Mouse (Mus musculus) erythroid progenitor cell, adult 5-6 weeks (primary cell): ENCODE data around the gene Sypl. TPM values are rescaled to one million over a fixed set of nuclear protein-coding genes. Genes with fewer than 3 reads are reported as not detected.
"Not testable (repeated sequence)": the region's sequence is repeated elsewhere in the genome, so short reads cannot be mapped to it uniquely, and the experiment has no call there.

Experiments
- ATAC-seq: replicated peaks from 2 replicates; pipeline ENCODE4 v1.8.0; 2016; ENCODE audit warnings: moderate number of reproducible peaks, mild to moderate bottlenecking, moderate TSS enrichment, inconsistent platforms; ENCODE audit not compliant: poor library complexity, low FRiP score, severe bottlenecking
- total RNA-seq, 2 experiments: library from RNA; stranded (forward) in 1 of 2; stranded (reverse) in 1 of 2; fragments of 150-400 nt in 1 of 2; fragments of 186-747, 209-891 nt in 1 of 2; gene quantifications; 2 replicates each; pipeline versions ENCODE4 v1.2.3 to v1.2.4; 2015 to 2017; ENCODE audit warnings: low replicate concordance in 2 of 2

The Sypl gene
- total RNA-seq, 2 experiments from 2014 or later, result 27.0 to 35.6 TPM

GRCm38 (mm10) chr12:32995081-32995834 is 41.6 kb downstream of the Sypl start:
- no peak for ATAC-seq

GRCm38 (mm10) chr12:32998766-32999165 is 45.1 kb downstream of the Sypl start:
- no peak for ATAC-seq

DNA sequence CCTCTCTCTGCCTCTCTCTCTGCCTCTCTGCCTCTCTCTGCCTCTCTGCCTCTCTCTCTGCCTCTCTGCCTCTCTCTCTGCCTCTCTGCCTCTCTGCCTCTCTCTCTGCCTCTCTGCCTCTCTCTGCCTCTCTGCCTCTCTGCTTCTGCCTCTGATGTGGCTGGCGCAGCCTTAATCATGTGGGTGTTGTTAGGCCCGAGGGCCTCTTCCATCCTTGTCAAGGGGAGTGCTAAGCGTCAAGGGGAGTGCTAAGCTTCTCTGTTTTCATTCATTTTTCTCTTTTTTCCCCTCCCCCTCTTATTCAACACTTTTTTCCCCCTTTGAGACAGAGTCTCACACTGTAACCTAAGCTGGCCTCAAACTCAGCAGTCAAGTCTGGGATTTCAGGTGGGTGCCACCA is 46.1 kb downstream of the Sypl start:
- ATAC-seq, result not testable (repeated sequence)

- no peak for ATAC-seq
Measured at GRCm38 (mm10) chr12:33000402-33000801, 46.7 kb downstream of the Sypl start.

- ATAC-seq, result no peak
Measured at GRCm38 (mm10) chr12:33003339-33003965, 49.8 kb downstream of the Sypl start.

DNA sequence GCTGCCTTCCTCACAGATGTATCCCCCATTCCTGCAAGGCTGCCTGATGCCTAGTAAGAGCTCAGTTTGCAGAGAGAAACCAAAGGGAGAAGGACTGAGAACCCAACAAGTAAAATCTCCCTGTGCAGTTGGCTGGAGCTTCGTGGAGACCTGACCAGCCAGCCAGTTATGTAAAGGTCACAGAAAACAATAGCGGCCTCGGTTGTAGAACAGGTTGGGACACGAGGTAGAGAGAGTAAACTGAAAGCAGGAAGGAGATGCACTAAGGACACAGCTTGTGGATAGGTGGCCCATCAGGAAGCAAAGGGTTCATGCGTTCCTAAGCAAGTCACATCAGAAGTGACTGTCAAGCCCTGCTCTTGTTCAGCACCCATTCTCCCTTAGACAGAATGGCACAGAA is 52.2 kb downstream of the Sypl start:
- no peak for ATAC-seq

- ATAC-seq, result no peak
Measured at GRCm38 (mm10) chr12:33007176-33007575, 53.5 kb downstream of the Sypl start.

DNA sequence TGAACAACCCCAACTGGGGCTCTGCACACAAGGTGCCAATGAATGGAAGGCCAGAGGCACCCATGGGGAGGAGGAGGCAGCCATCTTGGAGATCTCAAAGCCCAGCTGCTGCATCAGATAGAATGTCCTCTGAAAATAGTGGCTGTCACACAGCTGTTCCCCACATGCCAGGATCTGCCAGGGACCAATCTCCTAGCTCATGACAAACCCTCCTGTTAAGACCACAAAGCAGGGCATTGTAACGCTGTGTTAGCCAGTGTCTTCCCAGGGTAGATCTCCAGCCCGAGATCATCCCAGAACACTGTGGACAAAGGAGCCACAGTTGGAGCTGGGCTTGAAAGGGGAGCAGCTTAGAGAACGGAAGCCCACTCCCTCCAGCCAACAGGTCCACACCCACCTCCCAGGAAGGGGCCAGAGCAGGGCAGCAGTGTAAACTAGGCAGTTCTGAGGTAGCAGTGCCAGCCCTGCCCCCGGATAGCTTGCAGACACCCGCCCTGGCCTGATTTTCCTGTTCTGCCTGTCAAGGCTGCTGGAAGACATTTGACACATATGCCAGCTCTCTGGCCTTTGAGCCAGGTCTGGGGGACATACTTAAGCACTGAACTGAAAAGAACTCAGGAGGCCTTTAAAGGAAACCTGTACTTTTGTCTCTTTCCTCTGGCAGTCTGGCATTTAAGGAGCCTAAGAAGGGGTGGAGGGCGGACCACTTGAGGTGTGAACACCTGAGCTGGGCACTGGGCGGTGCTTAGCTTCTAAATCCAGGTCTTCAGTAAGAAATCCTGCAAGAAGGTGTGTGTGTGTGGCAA is 54.8 kb downstream of the Sypl start:
- no peak for ATAC-seq

DNA sequence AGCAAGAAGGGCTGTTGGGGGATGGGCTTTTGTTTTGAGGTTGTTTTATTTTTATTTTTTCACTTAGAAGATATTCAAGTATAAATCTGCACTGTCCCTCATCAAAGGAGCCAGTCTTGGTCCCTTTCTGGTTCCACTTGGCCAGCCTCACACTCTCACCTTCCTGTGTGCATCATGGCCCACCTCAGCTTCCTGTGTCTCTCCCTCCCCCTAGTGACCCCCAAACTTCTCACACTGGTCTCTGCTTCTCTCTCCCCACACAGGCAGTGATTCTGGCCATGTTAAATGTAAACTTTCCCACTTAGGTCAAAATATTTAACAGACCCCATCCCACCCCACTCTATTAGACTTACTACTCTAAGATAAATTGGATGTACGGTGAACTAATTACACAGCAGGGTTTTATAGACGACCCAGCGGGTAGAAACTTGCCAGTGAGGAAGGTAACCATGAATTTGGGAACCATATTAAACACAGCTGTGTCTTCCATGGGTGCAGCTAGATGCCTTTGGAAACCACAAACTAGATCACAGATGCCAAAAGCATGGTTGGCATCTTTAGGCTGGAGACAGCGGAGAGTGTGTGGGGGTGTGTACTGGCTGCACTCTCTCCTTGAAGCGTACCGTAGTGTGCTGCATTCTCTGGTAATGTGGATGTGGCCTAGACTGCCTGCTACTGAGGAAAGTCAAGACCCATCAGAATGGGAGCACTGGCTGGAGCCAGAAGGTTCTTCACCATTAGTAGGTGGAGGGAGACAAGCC is 55.7 kb downstream of the Sypl start:
- ATAC-seq, result no peak

DNA sequence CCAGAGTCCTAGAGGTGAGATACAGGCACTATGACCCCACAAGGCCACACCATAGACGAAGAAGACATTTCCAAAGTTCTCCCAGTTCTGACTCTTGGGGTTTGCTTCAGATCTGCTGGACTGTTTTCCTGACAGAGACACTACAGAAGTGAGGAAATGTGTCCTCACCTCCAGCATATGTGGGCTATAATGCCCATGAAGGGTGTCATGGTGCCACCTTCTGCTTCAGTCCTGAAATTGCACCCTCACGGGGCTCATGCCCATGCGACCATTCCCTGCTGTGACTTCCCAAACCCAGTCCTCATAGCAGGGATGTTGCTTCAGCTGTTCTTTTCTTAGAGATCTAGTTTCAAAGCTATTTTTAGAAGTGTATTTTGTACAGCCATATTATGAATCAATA is 56.3 kb downstream of the Sypl start:
- no peak for ATAC-seq

GRCm38 (mm10) chr12:33014050-33014796 is 60.5 kb downstream of the Sypl start:
- ATAC-seq, result no peak

DNA sequence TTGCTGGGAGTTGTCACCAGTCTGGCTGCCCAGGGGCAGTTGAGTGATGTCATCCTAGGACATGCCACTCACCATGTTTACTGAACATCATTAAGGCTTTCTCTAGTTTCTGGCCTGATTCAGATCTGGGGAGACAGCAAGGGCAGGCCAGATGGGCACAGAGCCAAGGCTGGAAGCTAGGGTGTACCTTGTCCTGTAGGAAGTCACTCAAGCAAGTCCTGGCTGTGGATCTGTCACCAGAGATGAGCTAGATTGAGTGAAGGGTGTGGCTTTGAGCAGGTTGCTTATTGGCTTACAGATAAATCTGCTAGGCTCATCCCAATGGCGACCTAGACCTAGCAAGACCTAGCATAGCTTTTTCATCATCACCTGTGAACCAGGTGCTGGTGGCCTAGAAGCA is 61.4 kb downstream of the Sypl start:
- ATAC-seq, result no peak

- ATAC-seq, result no peak
Measured at GRCm38 (mm10) chr12:33016824-33017705, 63.4 kb downstream of the Sypl start.

DNA sequence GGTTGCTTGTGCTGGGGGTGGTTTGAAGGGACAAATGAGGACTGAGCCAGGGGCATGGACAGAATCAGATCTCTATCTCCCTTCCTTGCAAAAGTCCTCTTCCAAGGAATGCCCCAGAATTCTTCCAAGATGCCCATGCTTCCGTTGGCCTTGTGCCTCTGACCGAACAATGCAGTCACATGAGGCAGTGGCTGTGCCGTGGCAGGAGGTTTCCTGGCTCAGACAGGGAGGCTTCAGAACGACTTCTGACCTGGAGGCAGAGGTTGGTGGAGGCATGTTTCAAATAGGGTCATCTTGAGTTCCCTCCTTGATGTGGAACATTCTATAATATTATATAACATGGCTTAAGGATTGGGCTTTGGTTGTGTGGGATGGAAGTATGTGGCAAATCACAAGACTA is 64.9 kb downstream of the Sypl start:
- ATAC-seq, result no peak

- no peak for ATAC-seq
Measured at GRCm38 (mm10) chr12:33020011-33020410, 66.3 kb downstream of the Sypl start.

- ATAC-seq, result no peak
Measured at GRCm38 (mm10) chr12:33021140-33021539, 67.4 kb downstream of the Sypl start.

GRCm38 (mm10) chr12:33021751-33022150 is 68.1 kb downstream of the Sypl start:
- ATAC-seq, result no peak

GRCm38 (mm10) chr12:33024524-33024923 is 70.8 kb downstream of the Sypl start:
- ATAC-seq, result no peak
